Mouse (Mus musculus): ENCODE data around the gene Tmem171. TPM values are rescaled to one million over a fixed set of nuclear protein-coding genes. Genes with fewer than 3 reads are reported as not detected.

Gene Tmem171
- polyA plus RNA-seq, 1 experiment from 2014 or later = not detected

DNA sequence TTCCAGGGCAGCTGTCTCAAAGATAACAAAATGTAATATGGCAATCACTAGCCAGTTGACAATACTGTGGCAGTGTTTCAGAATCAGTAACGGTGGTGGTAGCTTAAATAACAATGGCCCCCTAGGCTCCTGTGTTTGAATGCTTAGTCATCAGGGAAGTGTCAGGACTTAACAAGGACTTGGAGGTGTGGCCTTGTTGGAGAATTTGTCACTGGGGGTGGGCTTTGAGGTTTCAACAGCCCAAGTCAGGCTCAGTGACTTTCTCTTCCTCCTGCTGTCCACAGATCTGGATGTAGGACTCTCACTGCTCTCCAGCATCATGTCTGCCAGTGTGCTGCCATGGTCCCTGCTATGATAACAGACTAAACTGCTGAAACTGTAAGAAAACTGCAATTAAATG, 27.7 kb upstream of the Tmem171 start:
- no peaks in the 10 kb centered on the region for H3K27me3 ChIP-seq (ENCODE audit: control insufficient read depth, insufficient read depth, low read length)

DNA sequence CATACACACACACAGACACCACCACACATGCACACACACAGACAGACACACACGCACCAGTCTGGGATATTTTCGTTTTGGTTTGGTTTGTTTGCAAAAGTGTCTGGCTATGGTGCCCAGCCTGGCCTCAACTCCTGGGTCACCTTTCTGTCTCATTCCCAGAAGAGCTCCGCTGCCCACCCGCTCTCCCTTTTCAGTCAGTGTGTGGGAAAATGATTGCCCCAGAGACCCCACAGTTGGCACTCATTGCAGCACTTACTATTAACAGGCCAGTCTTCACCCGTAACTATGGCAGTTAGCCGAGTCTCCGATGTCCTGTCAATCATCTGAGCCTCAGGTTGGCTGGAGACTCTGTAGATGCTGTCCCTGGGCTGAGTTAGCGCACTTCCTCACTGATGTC, 21.5 kb upstream of the Tmem171 start:
- no peak overlapping the region for H3K9ac ChIP-seq (ENCODE audit: low read length)
- ATAC-seq (replicated peaks; ENCODE audit: low FRiP score) = no peak
- H3K27ac ChIP-seq (ENCODE audit: low read depth, low read length) = no peak overlapping the region
- no peaks in the 10 kb centered on the region for H3K9me3 ChIP-seq (ENCODE audit: control insufficient read depth, low read length)
- DNase-seq (ENCODE audit: low spot score) = no peak
- no peak overlapping the region for H3K4me3 ChIP-seq (ENCODE audit: low read depth, low read length)
- no peaks in the 10 kb centered on the region for H3K4me1 ChIP-seq (replicated peaks; ENCODE audit: control insufficient read depth, insufficient read depth, low read length)
- no peaks in the 10 kb centered on the region for H3K36me3 ChIP-seq (ENCODE audit: control insufficient read depth, insufficient read depth, low read length)
- H3K27me3 ChIP-seq (ENCODE audit: control insufficient read depth, insufficient read depth, low read length) = no peaks in the 10 kb centered on the region
- WGBS = 91% methylated on average over 8 of the region's 8 CpGs
- H3K4me2 ChIP-seq (ENCODE audit: low read depth, low read length, severe bottlenecking) = no peak overlapping the region

More for the DNA sequence above, 27.7 kb upstream of the Tmem171 start:
- ATAC-seq (replicated peaks; ENCODE audit: low FRiP score) (no peak), DNase-seq (ENCODE audit: low spot score) (no peak)
- no peak overlapping the region for H3K9ac ChIP-seq (ENCODE audit: low read length)
- no peak overlapping the region for H3K4me2 ChIP-seq (ENCODE audit: low read depth, low read length, severe bottlenecking)
- H3K4me1 ChIP-seq (replicated peaks; ENCODE audit: control insufficient read depth, insufficient read depth, low read length) = no peaks in the 10 kb centered on the region
- no peak overlapping the region for H3K27ac ChIP-seq (ENCODE audit: low read depth, low read length)
- no peak overlapping the region for H3K4me3 ChIP-seq (ENCODE audit: low read depth, low read length)
- 44% methylated on average over 1 of the region's 1 CpGs for WGBS
- H3K9me3 ChIP-seq (ENCODE audit: control insufficient read depth, low read length) = no peaks in the 10 kb centered on the region
- peaks cover 3% of the 10 kb centered on the region; the same call in 1 of the 2 replicates for H3K36me3 ChIP-seq (ENCODE audit: control insufficient read depth, insufficient read depth, low read length)

DNA sequence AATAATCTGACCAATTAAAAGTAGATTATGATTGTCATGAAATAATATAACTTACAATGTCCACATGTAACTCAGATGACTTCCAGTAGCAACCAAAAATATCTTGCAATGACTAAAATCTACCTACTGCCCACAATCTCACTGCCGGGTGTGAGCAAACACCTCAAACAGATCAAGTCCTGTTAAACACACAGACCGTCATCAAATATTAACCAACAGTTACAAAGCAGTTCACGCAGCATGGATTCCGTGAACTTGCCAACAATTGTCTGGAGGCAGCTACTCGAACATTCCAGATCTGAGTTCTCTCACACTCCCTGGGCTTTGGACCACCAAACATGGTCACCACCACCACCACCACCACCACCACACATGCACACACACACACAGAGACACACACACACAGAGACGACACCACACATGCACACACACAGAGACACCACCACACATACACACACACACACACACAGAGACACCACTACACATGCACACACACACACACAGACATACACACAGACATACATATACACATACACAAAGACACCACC, 20.9 kb upstream of the Tmem171 start:
- H3K27me3 ChIP-seq (ENCODE audit: control insufficient read depth, insufficient read depth, low read length) = no peaks in the 10 kb centered on the region
- no peak overlapping the region for H3K9ac ChIP-seq (ENCODE audit: low read length)
- ATAC-seq (replicated peaks; ENCODE audit: low FRiP score) (no peak), DNase-seq (ENCODE audit: low spot score) (no peak)
- no peaks in the 10 kb centered on the region for H3K4me1 ChIP-seq (replicated peaks; ENCODE audit: control insufficient read depth, insufficient read depth, low read length)
- H3K4me2 ChIP-seq (ENCODE audit: low read depth, low read length, severe bottlenecking) = no peak overlapping the region
- no peaks in the 10 kb centered on the region for H3K36me3 ChIP-seq (ENCODE audit: control insufficient read depth, insufficient read depth, low read length)
- H3K9me3 ChIP-seq (ENCODE audit: control insufficient read depth, low read length) = no peaks in the 10 kb centered on the region
- H3K27ac ChIP-seq (ENCODE audit: low read depth, low read length) = no peak overlapping the region
- H3K4me3 ChIP-seq (ENCODE audit: low read depth, low read length) = no peak overlapping the region
- WGBS = 92% methylated on average over 6 of the region's 6 CpGs

- H3K4me2 ChIP-seq (ENCODE audit: low read depth, low read length, severe bottlenecking) = no peak overlapping the region
- no peak for DNase-seq (ENCODE audit: low spot score)
- no peak overlapping the region for H3K4me3 ChIP-seq (ENCODE audit: low read depth, low read length)
- ATAC-seq (replicated peaks; ENCODE audit: low FRiP score) = no peak
- no peaks in the 10 kb centered on the region for H3K4me1 ChIP-seq (replicated peaks; ENCODE audit: control insufficient read depth, insufficient read depth, low read length)
- no peaks in the 10 kb centered on the region for H3K27me3 ChIP-seq (ENCODE audit: control insufficient read depth, insufficient read depth, low read length)
- no peaks in the 10 kb centered on the region for H3K9me3 ChIP-seq (ENCODE audit: control insufficient read depth, low read length)
- 93% methylated on average over 1 of the region's 1 CpGs for WGBS
- H3K27ac ChIP-seq (ENCODE audit: low read depth, low read length) = no peak overlapping the region
- no peak overlapping the region for H3K9ac ChIP-seq (ENCODE audit: low read length)
- no peaks in the 10 kb centered on the region for H3K36me3 ChIP-seq (ENCODE audit: control insufficient read depth, insufficient read depth, low read length)
Observed at GRCm38 (mm10) chr13:98710655-98711054, 16.0 kb upstream of the Tmem171 start.

DNA sequence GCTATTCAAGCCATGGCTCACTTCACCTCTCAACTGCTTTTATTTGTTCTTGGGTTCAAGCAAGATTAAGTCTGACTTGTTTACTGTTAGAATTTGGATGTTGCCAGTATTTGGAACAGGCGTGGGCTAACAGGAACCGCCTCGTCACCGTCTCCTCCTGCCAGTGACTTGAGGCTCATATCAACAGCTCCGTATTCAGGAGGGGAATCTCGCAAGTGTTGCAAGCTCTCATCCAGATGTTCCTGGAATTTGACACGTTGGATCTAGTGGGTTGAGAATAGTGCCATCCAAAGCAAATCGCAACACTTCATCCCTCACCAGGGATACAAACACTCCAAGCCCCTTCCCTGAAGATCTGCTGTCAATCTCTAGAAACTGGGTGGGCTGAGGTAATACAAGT, 15.6 kb upstream of the Tmem171 start:
- Histone ChIP-seq H3K4me3 (ENCODE audit: low read depth, low read length) (no peak overlapping the region), H3K36me3 (ENCODE audit: control insufficient read depth, insufficient read depth, low read length) (no peaks in the 10 kb centered on the region), H3K4me1 (replicated peaks; ENCODE audit: control insufficient read depth, insufficient read depth, low read length) (no peaks in the 10 kb centered on the region), H3K4me2 (ENCODE audit: low read depth, low read length, severe bottlenecking) (no peak overlapping the region), H3K9ac (ENCODE audit: low read length) (no peak overlapping the region), H3K27me3 (ENCODE audit: control insufficient read depth, insufficient read depth, low read length) (no peaks in the 10 kb centered on the region), H3K27ac (ENCODE audit: low read depth, low read length) (no peak overlapping the region), H3K9me3 (ENCODE audit: control insufficient read depth, low read length) (no peaks in the 10 kb centered on the region)
- no peak for DNase-seq (ENCODE audit: low spot score)
- 83% methylated on average over 8 of the region's 8 CpGs for WGBS
- no peak for ATAC-seq (replicated peaks; ENCODE audit: low FRiP score)

GRCm38 (mm10) chr13:98705501-98705900, 10.9 kb upstream of the Tmem171 start:
- Histone ChIP-seq H3K27me3 (ENCODE audit: control insufficient read depth, insufficient read depth, low read length) (no peaks in the 10 kb centered on the region), H3K9me3 (ENCODE audit: control insufficient read depth, low read length) (no peaks in the 10 kb centered on the region), H3K4me2 (ENCODE audit: low read depth, low read length, severe bottlenecking) (no peak overlapping the region), H3K4me1 (replicated peaks; ENCODE audit: control insufficient read depth, insufficient read depth, low read length) (no peaks in the 10 kb centered on the region), H3K4me3 (ENCODE audit: low read depth, low read length) (no peak overlapping the region), H3K27ac (ENCODE audit: low read depth, low read length) (no peak overlapping the region), H3K36me3 (ENCODE audit: control insufficient read depth, insufficient read depth, low read length) (no peaks in the 10 kb centered on the region), H3K9ac (ENCODE audit: low read length) (no peak overlapping the region)
- ATAC-seq (replicated peaks; ENCODE audit: low FRiP score) = no peak
- no peak for DNase-seq (ENCODE audit: low spot score)
- WGBS = 81% methylated on average over 4 of the region's 4 CpGs

DNA sequence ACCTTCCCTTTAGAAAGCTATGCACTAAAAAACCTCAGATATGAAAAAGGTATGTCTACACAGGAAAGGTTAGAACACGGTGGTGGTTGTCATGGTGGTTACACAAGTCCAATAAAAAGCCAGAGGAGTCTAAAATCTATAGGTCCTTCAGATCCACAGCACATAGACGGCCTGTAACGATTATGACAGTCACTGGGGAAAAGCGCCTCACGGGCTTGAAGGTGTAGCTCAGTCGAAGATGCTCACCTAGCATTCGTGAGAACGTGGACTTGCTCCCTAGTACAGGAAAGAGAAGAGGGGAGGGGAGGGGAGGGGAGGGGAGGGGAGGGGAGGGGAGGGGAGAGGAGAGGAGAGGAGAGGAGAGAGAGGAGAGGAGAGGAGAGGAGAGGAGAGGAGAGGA, 9.2 kb upstream of the Tmem171 start:
- ATAC-seq (replicated peaks; ENCODE audit: low FRiP score) = no peak
- DNase-seq (ENCODE audit: low spot score) = no peak
- 87% methylated on average over 6 of the region's 8 CpGs for WGBS

DNA sequence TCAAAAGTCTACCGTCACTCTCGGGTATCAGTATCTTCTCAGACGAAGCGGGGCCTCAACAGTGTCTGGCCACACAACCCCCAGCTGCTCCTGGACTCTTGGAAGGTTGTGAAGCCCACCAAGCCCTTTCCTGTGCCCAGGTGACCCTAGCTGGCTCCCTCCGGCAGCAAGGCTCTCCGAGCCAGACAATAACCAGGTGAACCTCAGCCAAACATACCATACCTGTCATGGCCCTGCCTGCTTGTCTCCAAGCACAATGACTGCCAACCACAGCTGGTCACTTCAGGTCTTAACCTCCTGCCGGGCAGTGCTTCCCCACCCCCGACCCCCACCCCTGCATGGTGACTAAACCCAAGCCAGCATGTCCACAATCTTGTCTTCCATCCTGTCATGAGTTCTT, 7.7 kb upstream of the Tmem171 start:
- H3K4me3 ChIP-seq (ENCODE audit: low read depth, low read length) = no peak overlapping the region
- H3K9me3 ChIP-seq (ENCODE audit: control insufficient read depth, low read length) = no peaks in the 10 kb centered on the region
- no peaks in the 10 kb centered on the region for H3K27me3 ChIP-seq (ENCODE audit: control insufficient read depth, insufficient read depth, low read length)
- DNase-seq (ENCODE audit: low spot score) (peak; percentile 21), ATAC-seq (replicated peaks; ENCODE audit: low FRiP score) (no peak)
- no peaks in the 10 kb centered on the region for H3K36me3 ChIP-seq (ENCODE audit: control insufficient read depth, insufficient read depth, low read length)
- WGBS = 90% methylated on average over 8 of the region's 8 CpGs
- H3K4me2 ChIP-seq (ENCODE audit: low read depth, low read length, severe bottlenecking) = no peak overlapping the region
- no peak overlapping the region for H3K9ac ChIP-seq (ENCODE audit: low read length)
- no peaks in the 10 kb centered on the region for H3K4me1 ChIP-seq (replicated peaks; ENCODE audit: control insufficient read depth, insufficient read depth, low read length)
- H3K27ac ChIP-seq (ENCODE audit: low read depth, low read length) = no peak overlapping the region

More for the DNA sequence above, 9.2 kb upstream of the Tmem171 start:
- H3K36me3 ChIP-seq (ENCODE audit: control insufficient read depth, insufficient read depth, low read length) = no peaks in the 10 kb centered on the region
- H3K4me2 ChIP-seq (ENCODE audit: low read depth, low read length, severe bottlenecking) = no peak overlapping the region
- no peaks in the 10 kb centered on the region for H3K4me1 ChIP-seq (replicated peaks; ENCODE audit: control insufficient read depth, insufficient read depth, low read length)
- no peak overlapping the region for H3K9ac ChIP-seq (ENCODE audit: low read length)
- no peak overlapping the region for H3K27ac ChIP-seq (ENCODE audit: low read depth, low read length)
- no peaks in the 10 kb centered on the region for H3K27me3 ChIP-seq (ENCODE audit: control insufficient read depth, insufficient read depth, low read length)
- no peaks in the 10 kb centered on the region for H3K9me3 ChIP-seq (ENCODE audit: control insufficient read depth, low read length)
- no peak overlapping the region for H3K4me3 ChIP-seq (ENCODE audit: low read depth, low read length)

DNA sequence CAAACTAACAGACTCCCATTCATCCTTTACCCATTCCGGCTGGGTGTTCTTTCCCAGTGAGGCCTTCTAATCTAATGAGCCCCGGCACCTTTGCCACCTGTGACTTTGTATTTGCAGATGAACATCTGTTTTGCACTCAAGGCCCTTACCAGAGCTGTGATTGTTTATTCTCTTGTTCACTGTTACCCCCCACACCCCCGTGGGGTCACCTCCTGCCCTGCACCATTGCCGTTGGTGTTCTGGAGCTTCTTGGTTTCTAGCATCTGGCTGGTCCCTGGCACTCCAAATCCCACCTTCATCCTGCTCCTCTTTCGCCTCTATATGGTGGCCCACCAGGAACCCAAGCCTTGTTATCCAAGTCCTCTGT, 6.7 kb upstream of the Tmem171 start:
- 82% methylated on average over 5 of the region's 5 CpGs for WGBS
- no peaks in the 10 kb centered on the region for H3K36me3 ChIP-seq (ENCODE audit: control insufficient read depth, insufficient read depth, low read length)
- H3K9ac ChIP-seq (ENCODE audit: low read length) = no peak overlapping the region
- H3K9me3 ChIP-seq (ENCODE audit: control insufficient read depth, low read length) = no peaks in the 10 kb centered on the region
- no peak overlapping the region for H3K4me3 ChIP-seq (ENCODE audit: low read depth, low read length)
- ATAC-seq (replicated peaks; ENCODE audit: low FRiP score) (no peak), DNase-seq (ENCODE audit: low spot score) (no peak)
- no peak overlapping the region for H3K27ac ChIP-seq (ENCODE audit: low read depth, low read length)
- H3K4me1 ChIP-seq (replicated peaks; ENCODE audit: control insufficient read depth, insufficient read depth, low read length) = no peaks in the 10 kb centered on the region
- H3K4me2 ChIP-seq (ENCODE audit: low read depth, low read length, severe bottlenecking) = no peak overlapping the region
- no peaks in the 10 kb centered on the region for H3K27me3 ChIP-seq (ENCODE audit: control insufficient read depth, insufficient read depth, low read length)

All from forebrain, embryonic 11.5 days (tissue).